Mouse (Mus musculus): ENCODE results near the gene Kcnj15. TPM values are rescaled to one million over a fixed set of nuclear protein-coding genes. Genes with fewer than 3 reads are reported as not detected.

Gene Kcnj15
- polyA plus RNA-seq, 1 experiment from 2014 or later: 4.6 TPM

DNA sequence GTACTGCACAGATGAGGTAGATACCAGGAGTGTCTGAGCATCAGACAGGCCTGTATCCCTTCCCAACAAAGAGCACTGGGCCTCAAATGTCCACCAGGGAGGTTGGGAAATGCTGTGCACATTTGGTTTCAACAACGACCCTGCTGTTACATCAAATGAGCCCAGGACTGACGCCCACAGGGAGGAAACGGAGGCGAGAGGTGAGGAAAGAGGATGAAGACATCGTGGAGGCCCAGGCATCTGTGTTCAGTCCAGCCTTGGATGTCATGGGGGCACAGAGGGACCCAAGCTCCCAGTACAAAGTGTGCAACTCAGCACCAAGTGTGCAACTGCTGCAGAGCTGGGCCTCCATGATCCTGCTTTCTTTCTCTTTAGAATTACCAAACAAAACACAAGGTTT lies 92.4 kb downstream of the Kcnj15 start:
- H3K36me3 ChIP-seq (ENCODE audit: insufficient read depth, low read length): no peaks in the 10 kb centered on the region
- H3K4me2 ChIP-seq (replicated peaks; ENCODE audit: low read depth, low read length): no peak overlapping the region
- no peak overlapping the region for H3K4me3 ChIP-seq (ENCODE audit: low read length)
- no peak overlapping the region for H3K9ac ChIP-seq (replicated peaks; ENCODE audit: low read length)
- H3K9me3 ChIP-seq (ENCODE audit: low read length): no peaks in the 10 kb centered on the region
- 57% methylated on average over 5 of the region's 5 CpGs for WGBS
- H3K27me3 ChIP-seq (ENCODE audit: insufficient read depth, low read length): no peaks in the 10 kb centered on the region
- H3K4me1 ChIP-seq (ENCODE audit: insufficient read depth, low read length): peaks cover 6% of the 10 kb centered on the region; the same call in 1 of the 2 replicates
- no peak for ATAC-seq (ENCODE audit: low FRiP score, low TSS enrichment)
- H3K27ac ChIP-seq (ENCODE audit: low read length): no peak overlapping the region
